Comparison of ENCODE assay signal across 14 mouse cellular contexts in the genomic region with DNA sequence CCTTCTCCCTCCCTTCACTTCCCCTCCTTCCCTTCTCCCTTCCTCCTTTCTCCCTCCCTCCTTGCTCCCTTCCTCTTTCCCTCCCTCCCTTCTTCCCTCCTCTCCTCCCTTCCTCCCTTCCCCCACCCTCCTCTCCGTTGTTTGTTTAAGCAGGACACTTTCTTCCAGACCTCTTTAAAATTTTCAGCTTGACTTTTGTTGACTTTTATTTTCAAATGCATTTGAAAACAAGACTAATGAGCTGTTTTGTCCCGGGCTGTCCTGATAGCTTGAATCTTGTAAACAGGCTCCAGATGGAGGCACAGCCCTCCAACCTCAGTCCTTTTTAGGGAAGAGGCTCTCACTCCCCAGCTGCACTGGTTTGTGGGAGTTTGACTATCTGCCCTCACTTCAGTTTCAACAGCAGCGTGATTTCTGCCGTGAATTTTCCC.
DNase-seq lines count a peak whose midpoint lies in the region; ATAC-seq lines count a peak whose summit lies in the region.
"Had no signal": no experiment of that assay in that cellular context is flagged by ENCODE, and none has a peak within 500 bp of the region (broad histone marks: within the 10 kb centered on the region; RNA-seq: fewer than 3 reads in every experiment).

No protein-coding gene starts in this region.

- intact Hi-C loops in heart, postnatal 14 days (cut with DNase I) = no loop called here
- intact Hi-C loops in left cerebral cortex, postnatal 4 days (cut with DNase I) = no loop called here

- ATAC-seq in limb, embryonic 15.5 days (ENCODE audit: insufficient number of reproducible peaks, low FRiP score, low TSS enrichment, low read depth) = no peak
- no peak for ATAC-seq in inflammation-experienced regulatory T-cells, adult 6 months
- ATAC-seq in megakaryocyte, adult 5-6 weeks (ENCODE audit: poor library complexity, severe bottlenecking) = no peak
- ATAC-seq: forebrain, embryonic 14.5 days had no signal

- H3K27me3 ChIP-seq in limb, embryonic 15.5 days = no peaks in the 10 kb centered on the region; the same call in 1 of the 2 replicates
- H3K27me3 ChIP-seq: hindbrain, embryonic 15.5 days; liver, embryonic 13.5 days had no signal

- no peaks in the 10 kb centered on the region for H3K36me3 ChIP-seq in limb, embryonic 15.5 days
- H3K36me3 ChIP-seq: hindbrain, embryonic 15.5 days; liver, embryonic 13.5 days had no signal

- whole genome bisulfite sequencing in limb, embryonic 15.5 days = 13% methylated on average over 4 of the region's 4 CpGs

- H3K27ac ChIP-seq in limb, embryonic 15.5 days = peak overlapping the region; percentile 38; the same call in 1 of the 2 replicates
- H3K27ac ChIP-seq: hindbrain, embryonic 15.5 days; liver, embryonic 13.5 days had no signal

- H3K4me2 ChIP-seq in limb, embryonic 15.5 days = no peak overlapping the region
- H3K4me2 ChIP-seq: hindbrain, embryonic 15.5 days; liver, embryonic 13.5 days had no signal

- DNase-seq in urinary bladder, postnatal 14 days (ENCODE audit: low spot score) = peak; percentile 38
- no peak for DNase-seq in urinary bladder, postnatal 10 days (ENCODE audit: low spot score)
- DNase-seq in heart, postnatal 14 days = peak; percentile 27 to 33
- DNase-seq in left cerebral cortex, postnatal 4 days = no peak
- no peak for DNase-seq in layer of hippocampus, postnatal 14 days (ENCODE audit: low spot score in 2 of 2)
- DNase-seq: adrenal gland, adult 8-10 months; cerebellum, adult 9-10 months; liver, embryonic 13.5 days; right cerebral cortex, postnatal 14 days had no signal

- H3K4me3 ChIP-seq in limb, embryonic 15.5 days = no peak overlapping the region
- H3K4me3 ChIP-seq: hindbrain, embryonic 15.5 days; liver, embryonic 13.5 days had no signal

- no peak overlapping the region for H3K9ac ChIP-seq in limb, embryonic 15.5 days
- H3K9ac ChIP-seq: hindbrain, embryonic 15.5 days; liver, embryonic 13.5 days had no signal

- H3K4me1 ChIP-seq in limb, embryonic 15.5 days = 0 out of 2 replicates have a peak, but pooled peaks cover 2% of the 10 kb centered on the region
- H3K4me1 ChIP-seq: hindbrain, embryonic 15.5 days had no signal

- no peaks in the 10 kb centered on the region for H3K9me3 ChIP-seq in limb, embryonic 15.5 days
- H3K9me3 ChIP-seq: hindbrain, embryonic 15.5 days; liver, embryonic 13.5 days had no signal

Comparison
In these comparisons a context has a peak if more than half of its experiments do, and no peak if none do; other contexts are left out.
1. DNase-seq: peak in urinary bladder, postnatal 14 days (single experiment) and heart, postnatal 14 days (2 of 2); none in urinary bladder, postnatal 10 days (single experiment), left cerebral cortex, postnatal 4 days (single experiment) and layer of hippocampus, postnatal 14 days (0 of 2).